Mouse (Mus musculus) brain, embryonic 14.5 days (tissue): ENCODE data around the gene 1700012B09Rik.

ENCODE experiments used
- CTCF ChIP-seq: fragments of 200-500 bp; IDR thresholded peaks from 2 replicates; pipeline ENCODE4 v1.5.1; 2012; ENCODE audit warnings: inconsistent platforms, mild to moderate bottlenecking, moderate library complexity, borderline replicate concordance; ENCODE audit not compliant: insufficient read depth, insufficient read length; ENCODE audit errors: extremely low read depth
- POLR2A ChIP-seq: fragments of 200-500 bp; IDR thresholded peaks from 2 replicates; pipeline ENCODE4 v1.6.1; 2012; ENCODE audit warnings: mild to moderate bottlenecking, inconsistent platforms, borderline replicate concordance; ENCODE audit not compliant: poor library complexity, insufficient read depth, insufficient read length, severe bottlenecking; ENCODE audit errors: extremely low read depth

DNA sequence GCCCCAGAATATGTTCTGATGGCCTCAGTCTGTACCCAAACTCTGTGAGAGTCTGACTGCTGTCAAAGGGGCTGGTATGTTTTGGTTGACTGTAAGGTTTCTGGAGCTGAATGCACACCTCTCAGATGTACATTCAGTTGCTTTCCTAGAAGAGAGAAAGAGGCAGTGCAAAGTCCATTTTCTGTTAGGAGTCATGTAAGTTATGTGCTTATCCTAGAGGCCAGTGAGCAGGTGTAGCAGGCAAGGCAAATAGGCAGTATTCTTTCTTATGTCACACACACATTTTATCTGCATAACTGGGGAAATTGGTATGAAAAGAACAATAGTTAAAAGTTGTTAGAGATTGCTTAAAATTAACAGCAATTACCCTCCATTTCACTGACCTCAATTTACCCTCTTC is 16.9 kb downstream of the 1700012B09Rik start:
- TF ChIP-seq POLR2A (no peak), CTCF (no peak)
